In the genomic region with DNA sequence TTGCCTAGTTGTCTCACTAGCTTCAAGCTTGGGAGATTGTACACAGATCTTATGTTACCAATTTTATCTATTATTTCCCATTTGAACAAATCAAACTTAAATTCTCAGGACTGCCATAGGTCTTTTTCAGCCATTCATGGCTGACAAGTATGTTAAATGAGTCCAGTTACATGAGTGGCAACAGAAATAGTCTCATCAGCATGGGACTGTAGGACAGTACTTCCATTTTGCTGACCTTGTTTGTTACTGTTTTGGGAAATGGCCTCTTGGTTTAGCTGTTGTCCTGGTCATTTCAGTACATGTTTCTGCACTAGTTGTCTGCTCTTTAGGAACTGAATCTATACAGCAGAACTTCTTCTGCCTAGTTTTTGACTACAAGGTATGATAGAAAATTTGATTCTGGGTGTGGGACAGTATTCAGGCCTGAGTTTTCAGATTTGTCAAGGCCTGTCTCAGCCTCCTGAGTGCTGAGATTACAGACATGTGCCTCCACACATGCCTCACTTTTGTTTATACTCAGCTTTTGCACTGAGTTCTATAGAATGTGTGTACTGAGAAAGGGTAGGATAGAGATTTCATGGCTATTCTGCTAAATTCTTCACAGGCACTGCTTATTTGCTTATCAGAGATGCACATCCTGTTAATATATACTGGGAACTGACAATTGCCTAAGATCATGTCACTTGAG, we compare ENCODE assay signal across 25 mouse cellular contexts.
"Had no signal": no experiment of that assay in that cellular context is flagged by ENCODE, and none has a peak within 500 bp of the region (broad histone marks: within the 10 kb centered on the region; RNA-seq: fewer than 3 reads in every experiment).

No protein-coding gene starts in this region.

- H3K27ac ChIP-seq: heart, embryonic 13.5 days; heart, embryonic 15.5 days; hindbrain, embryonic 13.5 days; hindbrain, embryonic 15.5 days; intestine, embryonic 15.5 days; layer of hippocampus, adult 2 months; left cerebral cortex, adult 2 months; limb, embryonic 10.5 days; limb, embryonic 12.5 days; liver, embryonic 13.5 days had no signal

- H3K4me3 ChIP-seq: heart, embryonic 13.5 days; heart, embryonic 15.5 days; hindbrain, embryonic 13.5 days; hindbrain, embryonic 15.5 days; intestine, embryonic 15.5 days; layer of hippocampus, adult 2 months; left cerebral cortex, adult 2 months; limb, embryonic 10.5 days; limb, embryonic 12.5 days; liver, embryonic 13.5 days had no signal

- H3K9me3 ChIP-seq: heart, embryonic 13.5 days; heart, embryonic 15.5 days; hindbrain, embryonic 13.5 days; hindbrain, embryonic 15.5 days; intestine, embryonic 15.5 days; limb, embryonic 10.5 days; limb, embryonic 12.5 days; liver, embryonic 13.5 days had no signal

- H3K4me2 ChIP-seq: heart, embryonic 11.5 days; heart, embryonic 13.5 days; heart, embryonic 15.5 days; hindbrain, embryonic 13.5 days; hindbrain, embryonic 15.5 days; intestine, embryonic 15.5 days; limb, embryonic 12.5 days; liver, embryonic 11.5 days; liver, embryonic 13.5 days had no signal

- H3K4me1 ChIP-seq: heart, embryonic 13.5 days; heart, embryonic 15.5 days; hindbrain, embryonic 13.5 days; hindbrain, embryonic 15.5 days; intestine, embryonic 15.5 days; limb, embryonic 10.5 days; limb, embryonic 12.5 days; liver, embryonic 13.5 days had no signal

- DNase-seq: gastrocnemius, postnatal 10 days; gastrocnemius, postnatal 25 days; heart, adult 18-20 months; heart, postnatal 14 days; heart, postnatal 36 days; kidney, adult 18-20 months; kidney, adult 8-10 months; kidney, postnatal 10 days; kidney, postnatal 25 days; kidney, postnatal 4 days; liver; liver, embryonic 13.5 days had no signal

- ATAC-seq: inflammation-experienced regulatory T-cells, adult 6 months; intestine, embryonic 15.5 days; intestine, postnatal 0 days had no signal

- H3K27me3 ChIP-seq: heart, embryonic 13.5 days; heart, embryonic 15.5 days; hindbrain, embryonic 13.5 days; hindbrain, embryonic 15.5 days; intestine, embryonic 15.5 days; limb, embryonic 12.5 days; liver, embryonic 13.5 days had no signal

- H3K9ac ChIP-seq: heart, embryonic 13.5 days; heart, embryonic 15.5 days; hindbrain, embryonic 13.5 days; hindbrain, embryonic 15.5 days; intestine, embryonic 15.5 days; limb, embryonic 12.5 days; liver, embryonic 13.5 days had no signal
